Mouse (Mus musculus) lung, adult 2 months (tissue): ENCODE data around the gene Hoxc13. TPM values are rescaled to one million over a fixed set of nuclear protein-coding genes. Genes with fewer than 3 reads are reported as not detected.

Source experiments
- DNase-seq: peaks from one replicate; pipeline ENCODE4 v3.0.0; 2022
- H3K4me1 ChIP-seq: fragments of 200-500 bp; 2 replicates; pipeline ENCODE4 v1.6.1; 2011; ENCODE audit warnings: low read length; ENCODE audit not compliant: control insufficient read depth, insufficient read depth
- H3K4me3 ChIP-seq: fragments of 200-500 bp; replicated peaks from 2 replicates; pipeline ENCODE3; 2011; ENCODE audit warnings: low read depth, mild to moderate bottlenecking, control low read depth, low read length; ENCODE audit errors: extremely low read depth
- CTCF ChIP-seq: fragments of 200-500 bp; IDR thresholded peaks from 2 replicates; pipeline ENCODE4 v1.5.1; 2011; ENCODE audit warnings: mild to moderate bottlenecking, low read length, control low read depth; ENCODE audit not compliant: insufficient read depth
- POLR2A ChIP-seq: fragments of 200-500 bp; IDR thresholded peaks from 2 replicates; pipeline ENCODE4 v1.6.1; 2011; ENCODE audit warnings: low read depth, mild to moderate bottlenecking, control low read depth, low read length, borderline replicate concordance; ENCODE audit errors: extremely low read depth
- WGBS: fragments of 180-500 bp; shearing (Covaris S2); methylation state at CpG from one replicate; pipeline ENCODE4 v1.1.7; 2018; 5-methylcytosine and 5-hydroxymethylcytosine counted together
- polyA plus RNA-seq: library from polyadenylated mRNA; depleted of rRNA; stranded (reverse); fragments of >200 nt; gene quantifications from 2 replicates; pipeline ENCODE4 v1.2.3, GENCODE M21; 2012

Hoxc13 gene
- polyA plus RNA-seq, 1 experiment = not detected

DNA sequence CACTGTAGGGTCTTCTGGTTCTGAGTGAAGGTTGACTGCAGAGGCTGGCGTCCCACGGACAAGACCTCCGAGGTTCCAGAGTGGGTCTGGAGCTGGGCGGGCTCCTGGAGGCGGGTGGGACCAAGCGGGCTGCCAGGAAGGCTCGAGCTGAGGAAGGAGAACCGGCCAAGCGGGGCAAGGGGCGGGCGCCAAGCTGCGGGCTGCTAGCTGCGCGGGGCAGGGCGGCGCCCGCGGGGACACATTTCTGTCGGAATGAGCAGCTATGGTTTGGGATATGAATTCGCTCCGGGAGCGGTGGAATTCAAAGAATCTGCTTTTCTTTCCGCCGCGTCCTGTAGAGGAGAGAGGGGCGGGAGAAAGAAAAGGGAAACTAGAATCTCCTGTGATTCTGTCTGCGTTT is 14.0 kb downstream of the Hoxc13 start:
- 2% methylated on average over 27 of the region's 27 CpGs for WGBS
- DNase-seq = no peak
- TF ChIP-seq POLR2A = no peak
- TF ChIP-seq CTCF = no peak
- no peak overlapping the region for H3K4me3 ChIP-seq
- H3K4me1 ChIP-seq = no peaks in the 10 kb centered on the region

DNA sequence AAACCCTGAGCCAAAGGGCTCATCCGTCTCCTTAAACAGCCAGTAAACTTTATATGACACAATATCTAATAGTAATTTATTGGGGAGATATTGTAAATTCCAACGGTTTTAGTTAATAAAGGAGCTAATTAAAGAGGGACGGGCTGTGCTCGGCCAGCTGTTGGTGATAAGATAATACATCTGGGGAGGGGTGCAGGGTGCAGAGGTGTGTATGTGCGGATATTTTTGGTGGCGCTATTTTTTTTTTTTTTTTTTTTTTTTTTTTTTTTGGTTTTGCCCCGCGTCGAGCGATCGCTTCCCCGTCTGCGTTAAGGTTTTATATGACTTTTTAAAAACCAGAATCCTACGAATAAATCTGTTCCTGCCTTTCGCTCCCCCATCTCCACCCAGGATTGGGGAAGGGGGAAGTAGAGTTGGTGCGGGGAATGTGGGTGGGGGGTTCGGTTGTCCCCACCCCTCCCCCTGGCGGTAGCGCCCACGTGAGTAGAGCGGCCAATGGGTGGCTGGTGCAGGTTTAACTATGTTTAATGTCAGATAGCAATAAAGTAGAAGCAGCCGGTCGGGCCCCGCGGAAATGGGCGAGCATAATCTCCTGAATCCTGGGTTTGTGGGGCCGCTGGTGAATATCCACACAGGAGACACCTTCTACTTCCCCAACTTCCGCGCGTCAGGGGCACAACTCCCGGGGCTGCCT is 15.5 kb downstream of the Hoxc13 start, which contains the start of gene Hoxc12:
Gene Hoxc12, plus strand, starts transcription at position 479 of the 694 bp plus-strand sequence.
- no peak for DNase-seq
- H3K4me1 ChIP-seq = no peaks in the 10 kb centered on the region
- TF ChIP-seq CTCF (no peak), POLR2A (no peak)
- WGBS = 2% methylated on average over 31 of the region's 31 CpGs
- no peak within 1 kb of the TSS for H3K4me3 ChIP-seq

- WGBS = 2% methylated on average over 50 of the region's 50 CpGs
- Histone ChIP-seq H3K4me1 (no peaks in the 10 kb centered on the region), H3K4me3 (no peak overlapping the region)
- TF ChIP-seq POLR2A = no peak
- no peak for DNase-seq
These were observed 16.2 kb downstream of the Hoxc13 start for GRCm38 (mm10) chr15:102937036-102937666.

- WGBS = 5% methylated on average over 34 of the region's 34 CpGs
- TF ChIP-seq CTCF = no peak
- no peak for TF ChIP-seq POLR2A
These were observed 18.6 kb downstream of the Hoxc13 start for GRCm38 (mm10) chr15:102939256-102940155.

GRCm38 (mm10) chr15:102942739-102943467 is 22.0 kb downstream of the Hoxc13 start:
- TF ChIP-seq POLR2A (no peak), CTCF (no peak)
- H3K4me3 ChIP-seq = no peak overlapping the region
- H3K4me1 ChIP-seq = no peaks in the 10 kb centered on the region
- no peak for DNase-seq
- WGBS = 1% methylated on average over 53 of the region's 53 CpGs

More at GRCm38 (mm10) chr15:102939256-102940155, 18.6 kb downstream of the Hoxc13 start:
- no peak overlapping the region for H3K4me3 ChIP-seq
- no peak for DNase-seq
- no peaks in the 10 kb centered on the region for H3K4me1 ChIP-seq

- TF ChIP-seq CTCF = no peak
- TF ChIP-seq POLR2A = no peak
- no peak overlapping the region for H3K4me3 ChIP-seq
- WGBS = 7% methylated on average over 5 of the region's 5 CpGs
- DNase-seq = no peak
- no peaks in the 10 kb centered on the region for H3K4me1 ChIP-seq
These were observed 22.5 kb downstream of the Hoxc13 start for GRCm38 (mm10) chr15:102943468-102943813.

- 15% methylated on average over 22 of the region's 22 CpGs for WGBS
- no peak for TF ChIP-seq CTCF
- no peak for TF ChIP-seq POLR2A
- Histone ChIP-seq H3K4me1 (no peaks in the 10 kb centered on the region), H3K4me3 (no peak overlapping the region)
- DNase-seq = no peak
These were observed 24.5 kb downstream of the Hoxc13 start for GRCm38 (mm10) chr15:102945185-102946077.

- WGBS = 9% methylated on average over 9 of the region's 9 CpGs
- Histone ChIP-seq H3K4me3 (no peak overlapping the region), H3K4me1 (no peaks in the 10 kb centered on the region)
- DNase-seq = no peak
- TF ChIP-seq POLR2A = no peak
- TF ChIP-seq CTCF = no peak
These were observed 26.4 kb downstream of the Hoxc13 start for GRCm38 (mm10) chr15:102947276-102947675.
